Mouse (Mus musculus) lung, postnatal 36 days (tissue): ENCODE results near the gene Ell.

ENCODE experiments used
- DNase-seq: peaks from one replicate; pipeline ENCODE4 v3.0.0; 2022; ENCODE audit warnings: mixed read lengths

Gene Ell

DNA sequence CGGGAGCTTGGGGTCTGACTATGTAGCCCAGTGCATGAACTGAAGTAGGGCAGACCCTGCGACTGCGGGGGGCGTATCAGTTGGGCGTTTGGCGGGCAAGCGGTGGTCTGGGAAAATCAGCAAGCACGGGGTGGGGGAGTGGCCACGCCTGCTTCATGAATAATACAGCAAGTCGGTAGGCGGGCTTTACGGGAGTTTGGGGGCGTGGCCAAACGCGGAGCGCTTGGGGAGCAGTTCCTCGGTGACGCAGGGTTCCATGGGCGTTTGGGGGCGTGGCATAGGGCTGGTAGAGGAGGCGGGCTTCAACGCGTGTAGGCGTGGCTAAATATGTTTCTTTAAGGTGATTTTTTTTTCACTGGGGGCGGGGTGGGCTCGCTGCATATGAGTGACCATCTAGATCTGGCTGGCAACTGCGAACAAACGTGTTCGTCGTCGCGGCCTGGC is 602 bp upstream of the Ell start:
- peak; percentile 100 for DNase-seq

DNA sequence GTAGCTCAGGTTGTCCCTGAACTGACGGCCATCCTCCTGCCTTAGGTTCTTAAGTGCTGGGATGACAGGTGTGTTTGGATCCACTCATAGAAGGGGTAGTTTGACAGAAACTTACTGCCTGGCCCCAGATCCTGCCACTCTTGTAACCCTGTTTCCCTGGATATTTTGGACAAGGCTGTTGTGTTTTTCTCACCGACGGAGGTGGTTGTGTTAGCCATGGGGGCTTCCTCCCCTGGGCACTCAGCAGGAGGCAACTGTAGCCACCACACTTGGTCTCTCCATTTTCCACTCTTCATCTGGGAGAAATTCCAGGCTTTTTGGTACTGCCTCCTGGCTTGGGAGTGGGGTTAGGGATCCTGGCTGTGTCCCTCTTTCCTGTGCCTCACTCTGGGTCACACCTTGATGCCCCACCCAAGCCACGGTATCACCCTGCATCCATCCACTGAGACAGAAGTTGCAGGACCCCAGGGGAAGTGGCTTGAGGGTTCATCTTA is 803 bp downstream of the Ell start:
- DNase-seq: peak; percentile 12

DNA sequence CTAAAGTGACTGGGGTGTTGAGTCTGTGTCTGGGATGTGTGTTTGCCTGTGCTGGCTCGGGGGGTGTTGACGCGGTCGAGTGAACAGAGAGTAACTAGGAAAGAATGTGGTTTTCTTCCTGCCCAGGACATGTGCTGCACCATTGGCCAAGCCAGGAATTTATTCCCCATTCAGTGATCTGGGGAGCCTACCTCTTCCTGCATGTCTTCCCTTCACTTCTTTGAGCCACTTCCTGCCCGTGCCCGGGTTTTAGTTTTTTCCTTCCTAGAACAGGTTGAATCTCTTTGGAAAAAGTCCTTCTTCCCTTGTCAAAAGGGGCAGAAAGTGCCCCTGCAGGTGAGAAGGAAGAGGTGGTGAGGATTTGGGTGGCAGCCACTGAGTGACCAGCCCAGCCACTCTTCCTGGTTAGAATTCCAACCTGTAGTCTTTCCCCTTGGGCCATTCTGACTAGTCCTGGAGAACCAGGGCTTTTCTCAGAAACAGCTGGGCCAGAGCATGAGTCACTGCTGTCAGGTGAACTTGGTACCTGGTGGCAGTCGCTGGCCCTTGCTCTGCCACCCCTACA is 1.3 kb downstream of the Ell start:
- no peak for DNase-seq

DNA sequence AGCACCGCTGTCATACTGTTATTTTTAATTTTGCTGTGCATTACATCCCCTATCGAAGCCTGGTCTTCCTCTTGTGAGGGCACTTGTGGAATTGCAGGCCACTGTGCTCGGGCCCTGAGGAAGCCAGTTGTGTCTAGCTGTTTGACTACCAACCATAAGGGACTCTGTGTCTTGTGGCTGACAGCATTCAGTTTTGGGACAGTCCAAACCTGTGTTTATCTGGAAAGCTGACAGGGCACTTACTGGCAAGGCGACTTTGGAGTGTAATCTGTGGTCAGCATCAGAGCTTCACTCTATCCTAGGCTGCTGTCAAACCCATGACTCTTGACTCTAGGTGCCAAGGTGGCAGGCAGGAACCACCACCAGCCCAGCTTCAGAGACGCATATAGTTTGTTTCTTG is 1.8 kb downstream of the Ell start:
- no peak for DNase-seq

DNA sequence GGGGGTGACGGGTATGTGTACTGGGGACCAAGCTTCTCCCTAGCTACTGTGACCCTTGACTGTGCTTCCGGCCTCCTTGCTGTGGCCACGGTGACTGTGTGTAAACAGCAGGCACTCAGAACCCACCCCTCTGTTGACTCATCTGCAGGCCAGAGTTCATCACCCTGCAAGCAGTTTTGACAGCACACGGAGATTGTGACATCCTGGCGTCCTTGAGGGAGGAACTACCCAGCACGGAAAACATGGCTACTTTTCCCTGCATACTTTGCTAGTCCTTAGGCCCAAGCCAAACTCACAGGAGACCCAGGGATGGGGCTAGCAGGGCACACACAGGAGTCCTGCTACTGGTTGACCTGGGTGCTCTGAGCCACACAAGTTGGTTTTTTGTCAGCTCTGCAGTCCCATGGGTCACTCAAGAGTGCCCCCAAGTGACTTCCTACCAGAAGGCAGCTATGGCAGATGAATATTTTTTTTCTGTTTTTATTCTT is 5.0 kb downstream of the Ell start:
- DNase-seq: peak; percentile 86

DNA sequence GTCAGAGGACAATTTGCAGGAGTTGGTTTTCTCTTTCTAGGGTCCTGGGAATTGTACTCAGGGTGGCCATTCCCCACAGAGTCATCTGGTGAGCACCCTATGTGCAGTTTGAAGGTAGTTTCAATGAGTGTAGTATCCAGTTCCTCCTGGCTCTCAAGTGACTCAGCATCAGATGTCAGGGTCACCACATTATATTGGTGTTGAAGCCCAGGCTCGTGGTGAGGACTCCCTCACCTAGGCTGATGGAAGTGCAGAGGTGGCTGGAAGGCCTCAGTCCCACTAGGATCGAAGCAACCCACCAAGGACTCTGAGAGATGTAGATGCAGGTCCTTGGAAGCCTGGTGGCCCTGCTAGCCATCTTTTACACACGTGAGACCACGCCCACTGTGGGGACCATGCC is 7.2 kb downstream of the Ell start:
- DNase-seq: no peak

DNA sequence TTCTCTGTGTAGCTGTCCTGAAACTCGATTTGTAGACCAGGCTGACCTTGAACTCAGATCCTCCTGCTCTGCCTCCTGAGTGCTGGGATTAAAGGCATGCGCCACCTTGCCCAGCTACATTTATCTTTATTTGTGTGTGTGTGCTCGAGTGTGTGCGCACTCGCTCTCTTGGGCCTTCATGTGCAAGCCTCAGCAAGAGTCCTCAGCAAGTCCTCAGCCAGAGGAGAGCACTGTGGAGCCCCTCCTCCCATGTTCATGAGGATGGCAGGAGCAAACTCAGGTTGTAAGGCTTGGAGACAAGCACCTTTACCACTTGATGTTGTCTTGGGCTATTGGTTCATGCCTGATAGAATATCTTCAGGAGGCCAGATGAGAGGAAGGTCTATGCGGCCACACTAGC is 8.5 kb downstream of the Ell start:
- peak; percentile 67 for DNase-seq

DNA sequence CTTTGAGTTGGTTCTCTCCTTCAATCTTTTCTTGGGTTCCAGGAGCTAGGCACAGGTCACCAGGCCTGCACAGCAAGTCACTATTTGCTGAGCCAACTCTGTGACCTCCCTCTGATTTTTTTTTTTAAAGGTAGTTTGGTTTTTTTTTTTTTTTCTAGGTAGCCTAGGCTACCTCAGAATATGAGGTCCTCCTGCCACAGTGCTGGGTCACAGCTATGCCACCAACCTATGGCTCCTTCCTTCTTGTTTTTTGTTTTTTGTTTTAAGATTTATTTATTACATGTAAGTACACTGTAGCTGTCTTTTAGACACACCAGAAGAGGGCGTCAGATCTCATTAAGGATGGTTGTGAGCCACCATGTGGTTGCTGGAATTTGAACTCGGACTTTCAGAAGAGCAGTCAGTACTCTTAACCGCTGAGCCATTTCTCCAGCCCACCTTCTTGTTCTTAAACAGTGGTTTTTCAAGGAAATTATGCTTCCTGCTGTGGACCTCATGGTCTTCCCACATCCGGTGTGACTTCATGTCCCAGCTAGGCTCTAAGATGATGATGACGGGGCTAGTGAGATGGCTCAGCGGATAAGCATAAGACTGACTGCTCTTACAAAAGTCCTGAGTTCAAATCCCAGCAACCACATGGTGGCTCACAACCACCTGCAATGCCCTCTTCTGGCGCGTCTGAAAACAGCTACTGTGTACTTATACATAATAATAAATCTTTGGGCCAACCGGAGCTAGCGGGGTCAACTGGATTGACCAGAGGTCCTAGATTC is 10.3 kb downstream of the Ell start:
- peak; percentile 60 for DNase-seq

DNA sequence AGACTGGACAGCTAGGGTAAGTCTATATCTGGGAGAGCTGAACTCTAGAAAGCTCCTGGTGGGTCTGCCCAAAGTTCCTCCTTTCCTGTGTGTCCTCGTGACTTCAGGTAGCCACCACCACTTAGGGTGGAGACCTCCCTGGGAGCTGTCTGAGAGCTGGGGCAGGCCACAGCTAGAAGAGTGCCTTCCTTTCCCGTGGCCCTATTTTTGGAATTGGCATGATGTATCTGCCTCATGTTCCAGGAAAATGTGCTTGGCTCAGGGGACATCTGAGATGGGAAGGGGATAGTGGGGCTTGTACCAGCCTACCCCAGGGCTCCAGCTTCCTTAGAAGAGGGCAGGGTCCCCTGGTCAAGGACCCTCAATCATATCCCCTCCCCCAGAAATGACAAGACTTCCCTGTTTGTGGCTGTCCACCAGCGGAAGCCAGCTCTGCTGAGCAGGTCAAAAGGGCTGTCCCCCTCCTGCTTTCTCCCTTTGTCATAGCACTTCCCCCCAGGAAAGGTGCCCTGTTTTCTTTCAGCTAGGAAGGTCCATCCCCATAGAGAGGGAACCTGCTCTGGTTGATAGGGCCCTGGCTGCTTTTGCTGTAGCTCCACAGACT is 12.4 kb downstream of the Ell start:
- no peak for DNase-seq

DNA sequence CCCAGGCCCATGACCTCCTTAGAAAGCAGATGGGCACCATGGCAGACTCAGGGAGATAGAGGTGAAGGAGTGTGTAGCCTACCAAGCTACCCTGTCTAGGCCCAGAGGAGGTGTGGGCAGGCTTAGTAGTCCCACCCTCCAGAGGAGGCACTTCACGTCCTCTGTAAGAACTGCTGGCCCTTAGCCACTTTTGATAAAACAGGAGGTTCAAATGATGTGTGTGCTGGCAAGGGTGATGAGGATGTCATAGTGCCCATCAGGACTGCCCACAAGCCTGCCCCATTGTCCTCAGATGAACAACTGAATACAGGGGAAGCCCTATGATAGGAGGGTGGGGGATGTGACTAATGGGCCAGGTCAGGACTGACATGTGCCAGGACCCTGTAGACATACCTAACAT is 13.6 kb downstream of the Ell start:
- DNase-seq: peak; percentile 80

DNA sequence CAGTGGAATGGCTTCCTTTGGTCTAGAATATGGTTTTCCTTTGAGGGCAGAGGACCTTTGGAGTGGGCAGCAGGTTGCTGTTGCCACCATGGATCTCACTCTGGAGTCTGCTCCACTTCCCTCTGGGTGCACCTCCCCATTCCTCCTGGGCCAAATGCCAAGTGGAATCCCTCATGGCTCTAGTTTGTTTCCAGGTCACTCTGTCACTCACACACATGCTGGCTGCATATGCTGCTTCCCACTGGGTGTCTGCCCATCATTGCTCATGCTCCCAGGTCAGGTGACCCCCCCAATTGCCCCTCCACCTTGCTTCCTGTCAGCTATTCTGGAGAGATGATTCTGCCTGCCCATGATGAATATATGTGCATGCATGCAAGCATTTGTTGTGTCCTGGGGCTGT is 14.5 kb downstream of the Ell start:
- DNase-seq: peak; percentile 69

DNA sequence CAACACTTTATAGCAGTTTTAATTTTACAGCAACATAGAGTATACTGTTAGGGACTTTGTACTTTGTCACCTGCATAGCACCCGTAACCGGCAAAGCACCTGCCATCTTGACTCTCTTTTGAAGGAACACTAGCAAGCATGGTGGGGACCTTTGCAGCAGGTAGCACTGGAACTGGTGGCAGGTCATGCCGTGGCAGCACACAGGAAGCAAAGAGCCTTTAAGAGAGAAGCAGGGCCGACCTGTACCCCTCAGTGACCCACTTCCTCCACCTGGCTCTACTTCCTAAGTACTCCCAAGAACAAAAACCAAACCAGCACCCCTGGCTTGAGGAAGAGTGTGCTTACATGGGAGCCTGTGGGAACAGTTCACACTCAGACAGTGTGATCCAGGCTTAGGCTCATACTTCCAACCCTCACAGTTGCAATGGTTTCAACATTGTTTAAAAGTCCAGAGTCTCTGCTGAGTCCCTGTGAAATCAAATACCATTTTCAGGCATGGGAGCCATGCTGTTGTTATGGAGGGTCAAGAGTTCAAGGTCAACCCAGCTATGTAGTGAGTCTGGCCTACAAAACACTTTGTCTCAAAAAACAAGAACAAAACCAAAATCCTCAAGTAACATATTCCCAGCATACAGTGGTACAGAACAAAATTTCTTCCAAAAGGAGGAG is 16.0 kb downstream of the Ell start:
- no peak for DNase-seq

DNA sequence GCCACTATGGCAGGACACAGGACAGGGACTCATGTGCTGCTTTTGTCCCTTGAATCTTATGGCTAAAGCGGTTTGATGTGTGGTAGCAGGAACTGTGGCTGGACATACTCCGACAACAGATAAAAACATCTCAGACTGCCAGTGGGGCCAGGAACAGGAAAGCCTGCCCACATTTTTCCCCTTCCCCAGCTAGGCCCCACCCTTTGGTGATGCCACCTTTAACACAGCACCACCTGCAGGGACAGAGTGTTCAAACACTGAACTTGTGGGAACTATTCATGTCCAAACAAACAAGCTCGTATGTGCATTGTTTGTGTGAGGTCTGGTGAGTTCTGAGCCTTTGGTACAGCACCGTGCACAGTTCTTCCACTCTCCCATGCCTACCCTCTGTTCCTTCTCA is 19.1 kb downstream of the Ell start:
- peak; percentile 62 for DNase-seq

DNA sequence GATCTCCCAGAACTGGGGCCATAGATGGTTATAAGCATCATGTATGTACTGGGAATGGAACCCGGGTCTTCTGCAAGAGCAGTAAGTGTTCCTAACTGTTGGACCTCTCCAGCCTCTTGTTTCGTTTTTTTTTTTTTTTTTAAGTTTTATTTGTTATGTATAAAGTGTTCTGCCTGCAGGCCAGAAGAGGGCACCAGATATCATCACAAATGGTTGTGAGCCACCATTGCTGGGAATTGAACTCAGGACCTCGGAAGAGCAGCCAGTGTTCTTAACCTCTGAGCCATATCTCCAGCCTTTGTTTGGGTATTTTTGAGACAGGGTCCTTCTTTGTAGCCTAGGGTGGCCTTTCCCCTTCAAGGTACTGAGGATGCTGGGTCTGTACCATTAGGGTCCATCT is 19.7 kb downstream of the Ell start:
- DNase-seq: no peak

DNA sequence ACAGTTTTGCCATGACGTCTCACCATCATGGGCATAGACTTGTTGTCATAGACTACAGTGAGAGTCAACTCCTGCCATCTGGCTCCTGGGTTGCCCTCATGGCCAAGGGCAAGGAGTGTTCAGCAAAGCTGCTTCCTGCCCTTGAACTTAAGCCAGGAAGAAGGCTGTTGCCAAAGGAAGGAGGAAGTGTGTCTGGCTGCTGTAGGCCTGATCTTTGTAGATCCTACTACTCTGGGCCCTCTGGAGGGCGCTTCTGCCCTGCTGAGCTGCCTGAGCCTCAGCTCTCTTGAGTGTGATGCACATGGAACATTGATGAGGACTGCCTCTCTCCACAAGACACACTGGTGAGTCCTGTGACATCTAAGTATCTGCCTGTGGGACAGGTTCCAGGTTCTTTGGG is 20.8 kb downstream of the Ell start:
- DNase-seq: peak; percentile 87

DNA sequence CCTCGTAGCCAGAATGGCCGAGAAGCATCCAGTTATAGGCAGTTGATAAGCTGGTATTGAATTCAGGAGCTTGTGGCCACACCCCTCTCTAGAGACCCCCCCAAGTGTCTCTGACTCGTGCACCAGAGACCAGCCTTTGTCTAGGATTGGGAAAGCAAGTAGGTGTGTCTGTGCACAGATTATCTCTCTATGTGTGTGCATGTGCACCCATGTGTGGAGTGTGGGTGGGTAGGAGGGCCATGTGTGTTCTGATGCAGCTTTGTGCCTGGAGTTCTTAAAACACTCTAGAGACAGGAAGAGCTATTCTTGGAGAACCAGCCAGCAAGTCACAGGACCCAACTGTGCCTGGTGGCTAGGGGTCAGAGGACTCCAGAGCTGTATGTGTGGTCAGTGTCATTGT is 21.3 kb downstream of the Ell start:
- no peak for DNase-seq

DNA sequence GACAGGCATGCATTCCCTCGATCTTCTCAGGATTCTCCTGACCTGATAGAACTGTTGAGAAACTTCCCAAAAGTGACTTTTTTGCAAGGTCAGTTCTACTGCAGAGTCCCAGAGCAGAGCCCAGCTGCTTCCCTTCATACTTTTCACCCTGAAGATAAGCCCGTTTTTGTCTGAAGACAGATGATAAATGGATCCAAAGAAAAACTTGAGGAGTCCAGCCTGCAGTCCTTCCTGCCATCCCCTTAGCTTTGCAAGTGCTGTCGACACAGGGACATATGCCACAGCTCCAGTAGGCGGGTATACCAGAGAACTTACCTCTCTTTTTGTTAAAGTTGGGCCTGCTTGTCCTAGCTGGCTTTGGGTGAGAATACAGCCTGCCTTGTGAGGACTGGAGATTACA is 22.1 kb downstream of the Ell start:
- no peak for DNase-seq

DNA sequence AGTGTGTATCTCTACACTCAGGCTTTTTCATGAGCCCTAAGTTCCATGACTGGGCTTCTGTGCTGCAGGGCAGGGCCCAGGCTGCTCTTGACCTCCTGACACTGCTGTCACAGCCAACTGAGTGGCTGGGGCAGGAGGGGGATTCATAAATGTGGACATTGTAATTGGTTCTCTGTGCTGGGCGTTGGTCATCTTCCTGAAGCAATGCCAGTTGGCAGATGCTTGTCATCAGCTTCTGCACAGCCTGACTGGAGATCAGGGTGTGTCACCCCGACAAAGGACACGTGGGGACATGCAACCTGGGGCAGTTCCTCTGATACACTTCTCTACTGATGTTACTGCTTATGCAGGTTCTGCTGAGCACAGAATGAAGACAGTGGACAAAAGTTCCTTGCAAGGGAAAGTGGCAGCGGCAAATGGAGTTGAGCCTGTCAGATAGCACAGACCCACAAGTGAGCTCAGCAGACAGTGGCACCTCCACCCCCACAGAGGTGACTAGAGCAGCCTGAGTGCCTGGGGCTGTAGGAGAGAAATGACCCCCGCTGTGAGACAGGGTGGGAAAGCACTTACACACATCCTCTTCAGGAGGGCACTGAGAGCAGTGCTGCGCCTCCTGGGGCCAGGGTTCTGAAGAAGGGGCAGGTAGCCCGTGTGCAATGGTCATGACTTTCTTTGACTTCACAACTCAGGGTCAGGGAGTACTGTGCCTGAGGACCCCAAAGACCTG is 22.7 kb downstream of the Ell start:
- peak; percentile 89 for DNase-seq

DNA sequence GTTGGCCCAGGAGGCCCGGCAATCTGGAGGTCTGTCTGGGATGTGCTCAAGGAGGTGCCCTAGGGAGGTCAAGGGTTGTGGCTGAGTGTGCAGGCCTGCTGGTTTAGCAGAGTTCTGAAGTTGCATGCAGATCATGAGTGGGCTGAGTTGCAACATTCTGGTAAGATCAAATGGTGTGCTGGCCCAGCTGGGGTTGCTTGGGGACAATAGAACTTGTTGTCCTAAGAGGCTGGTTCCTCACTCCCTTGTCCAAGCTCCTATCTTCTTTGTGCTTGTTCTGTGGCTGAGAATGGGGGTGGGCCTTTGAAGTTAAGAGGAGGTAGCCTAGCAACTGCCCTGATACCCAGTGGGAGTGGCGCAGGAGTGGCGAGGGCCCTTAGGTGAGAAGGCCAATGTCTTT is 23.5 kb downstream of the Ell start:
- peak; percentile 91 for DNase-seq

DNA sequence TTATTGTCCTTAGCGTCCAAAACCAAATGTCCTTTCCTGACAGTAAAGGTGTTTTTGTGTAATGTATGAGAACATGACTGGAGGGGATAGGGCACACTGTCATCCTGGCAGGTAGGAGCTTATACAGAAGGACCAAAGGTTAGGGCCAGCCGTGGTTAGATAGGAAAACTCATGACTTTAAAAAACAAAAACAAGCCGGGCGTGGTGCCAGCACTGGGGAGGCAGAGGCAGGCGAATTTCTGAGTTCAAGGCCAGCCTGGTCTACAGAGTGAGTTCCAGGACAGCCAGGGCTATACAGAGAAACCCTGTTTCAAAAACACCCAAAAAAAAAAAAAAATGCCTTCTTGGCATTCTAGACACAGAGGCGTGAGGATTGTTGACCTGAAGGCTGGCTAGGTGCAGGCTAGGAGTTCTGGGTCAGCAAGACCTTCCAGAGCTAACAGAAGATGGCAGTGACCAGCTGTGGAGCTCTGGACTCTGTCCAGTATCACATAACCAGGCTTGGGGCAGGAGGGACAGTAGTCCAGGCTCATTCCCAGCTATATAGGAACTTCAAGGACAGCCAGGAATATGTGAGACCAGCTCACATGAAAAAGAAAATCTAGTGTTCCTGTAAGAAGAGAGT is 24.6 kb downstream of the Ell start:
- no peak for DNase-seq

DNA sequence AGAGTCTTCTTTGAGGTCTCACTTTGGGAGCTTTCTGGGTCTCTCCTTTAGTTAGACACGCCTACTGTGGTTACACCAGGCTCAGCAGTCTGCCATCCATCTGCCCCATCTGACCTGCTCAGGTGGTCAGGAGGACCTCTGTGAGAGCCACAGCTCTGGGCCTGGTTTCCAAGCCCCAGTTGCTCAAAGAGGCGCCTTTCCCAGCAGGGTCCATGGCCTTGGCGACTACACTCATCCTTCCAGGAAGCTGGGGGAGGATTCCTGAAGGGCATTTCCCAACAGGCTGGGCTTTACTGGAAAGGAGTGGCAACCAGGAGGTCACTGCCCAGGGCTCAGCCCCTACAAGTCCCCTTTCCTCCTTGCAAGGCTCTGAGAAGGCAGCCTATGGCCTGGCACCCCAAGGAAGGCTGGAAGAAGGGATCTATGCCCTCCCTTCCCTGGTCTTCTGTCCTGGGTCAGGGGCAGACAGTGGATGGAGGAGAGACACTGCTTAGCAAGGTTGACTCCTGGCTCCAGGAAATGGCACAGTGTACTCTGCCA is 25.5 kb downstream of the Ell start:
- DNase-seq: no peak

DNA sequence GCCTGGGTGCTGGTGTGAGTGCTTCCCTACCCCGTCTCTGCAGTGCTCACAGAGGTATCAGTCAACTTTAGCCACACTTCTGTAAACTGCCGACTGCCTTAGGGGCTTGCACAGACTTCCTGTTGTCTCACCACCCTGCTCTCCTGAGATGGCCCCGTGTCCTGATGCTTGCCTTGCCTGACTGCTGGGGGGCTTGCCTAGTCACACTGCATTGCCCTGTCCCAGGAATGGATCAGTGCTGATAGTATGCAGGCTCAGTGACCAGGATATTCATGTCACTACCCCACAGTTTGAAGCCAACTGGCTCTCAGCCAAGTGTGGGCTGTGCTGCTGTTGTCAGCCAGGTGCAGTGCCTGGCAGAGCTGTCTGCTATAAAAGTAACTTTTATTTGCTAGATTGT is 26.3 kb downstream of the Ell start:
- DNase-seq: peak; percentile 46
